In the genomic region with DNA sequence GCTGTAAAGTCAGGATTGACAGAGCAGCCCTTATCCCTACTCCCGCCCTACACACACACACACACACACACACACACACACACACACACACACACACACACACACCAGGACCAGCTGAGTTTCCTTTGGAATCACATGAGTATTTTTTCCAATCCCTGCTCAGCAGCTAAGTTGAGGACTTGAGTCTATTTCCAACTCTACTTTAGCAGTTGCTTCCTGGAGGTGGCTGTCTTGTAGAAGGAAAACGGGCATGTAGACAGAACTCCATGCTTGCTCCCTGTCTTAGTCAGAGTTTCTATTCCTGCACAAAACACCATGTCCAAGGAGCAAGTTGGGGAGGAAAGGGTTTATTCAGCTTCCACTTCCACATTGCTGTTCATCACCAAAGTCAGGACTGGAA, we compare ENCODE assay signal across 41 mouse cellular contexts. TPM values are rescaled to one million over a fixed set of nuclear protein-coding genes. Genes with fewer than 3 reads are reported as not detected.
"Had no signal": no experiment of that assay in that cellular context is flagged by ENCODE, and none has a peak within 500 bp of the region (broad histone marks: within the 10 kb centered on the region; RNA-seq: fewer than 3 reads in every experiment).

No protein-coding gene starts in this region.

- H3K27ac ChIP-seq: gastrocnemius, adult 2 months; heart, embryonic 10.5 days; hindbrain, embryonic 10.5 days; intestine, embryonic 15.5 days; kidney, postnatal 0 days; limb, embryonic 13.5 days; limb, embryonic 15.5 days; liver, embryonic 12.5 days; liver, embryonic 14.5 days had no signal

- DNase-seq: gastrocnemius, adult 2 months; gastrocnemius, postnatal 10 days; gastrocnemius, postnatal 25 days; heart, adult 18-20 months; heart, postnatal 10 days; heart, postnatal 4 days; kidney, adult 18-20 months; kidney, adult 8-10 months; kidney, postnatal 14 days; kidney, postnatal 36 days; layer of hippocampus, adult 9-11 months; layer of hippocampus, postnatal 36 days; left cerebral cortex, postnatal 4 days had no signal

- H3K9me3 ChIP-seq: heart, embryonic 10.5 days; heart, embryonic 12.5 days; hindbrain, embryonic 10.5 days; hindbrain, embryonic 15.5 days; intestine, embryonic 15.5 days; limb, embryonic 13.5 days; limb, embryonic 15.5 days; liver, embryonic 12.5 days had no signal

- H3K27me3 ChIP-seq: heart, embryonic 12.5 days; hindbrain, embryonic 15.5 days; intestine, embryonic 15.5 days; limb, embryonic 13.5 days; limb, embryonic 15.5 days; liver, embryonic 12.5 days had no signal

- ATAC-seq: inflammation-experienced regulatory T-cells, adult 6 months; intestine, embryonic 15.5 days; intestine, postnatal 0 days; liver, embryonic 12.5 days had no signal

- H3K4me3 ChIP-seq: gastrocnemius, adult 2 months; heart, embryonic 10.5 days; heart, embryonic 12.5 days; hindbrain, embryonic 10.5 days; hindbrain, embryonic 15.5 days; intestine, embryonic 15.5 days; limb, embryonic 13.5 days; limb, embryonic 15.5 days; liver, embryonic 12.5 days had no signal

- H3K4me1 ChIP-seq: limb, embryonic 13.5 days; liver, embryonic 12.5 days had no signal

- H3K36me3 ChIP-seq: hindbrain, embryonic 15.5 days; intestine, embryonic 15.5 days had no signal

- H3K4me2 ChIP-seq: heart, embryonic 12.5 days; hindbrain, embryonic 15.5 days; intestine, embryonic 15.5 days; limb, embryonic 13.5 days; limb, embryonic 15.5 days; liver, embryonic 12.5 days had no signal

- H3K9ac ChIP-seq: heart, embryonic 12.5 days; hindbrain, embryonic 15.5 days; intestine, embryonic 15.5 days; limb, embryonic 13.5 days; limb, embryonic 15.5 days; liver, embryonic 12.5 days; liver, embryonic 14.5 days had no signal

RNA-seq across cellular contexts. Expression of a gene that starts 6.1 kb away (rescaled TPM):
- total RNA-seq: granulocyte monocyte progenitor cell, adult 5-6 weeks had no signal
- polyA plus RNA-seq: liver, embryonic 12.5 days had no signal

RNA-seq across cellular contexts. Expression of a gene that starts 17.5 kb away (rescaled TPM):
- total RNA-seq: gastrocnemius, adult 2 months; gastrocnemius, postnatal 10 days; gastrocnemius, postnatal 25 days; gastrocnemius, postnatal 4 days; granulocyte monocyte progenitor cell, adult 5-6 weeks; heart, adult 18-20 months; heart, adult 8-10 months; heart, postnatal 10 days; heart, postnatal 25 days; heart, postnatal 4 days; layer of hippocampus, adult 18-20 months; layer of hippocampus, adult 8-10 months; layer of hippocampus, postnatal 14 days; layer of hippocampus, postnatal 36 days; left cerebral cortex, adult 18-20 months; left cerebral cortex, adult 8-10 months; left cerebral cortex, postnatal 10 days; left cerebral cortex, postnatal 25 days; left cerebral cortex, postnatal 4 days; liver, adult 2 months had no signal
- polyA plus RNA-seq: heart, embryonic 10.5 days; heart, embryonic 12.5 days; heart, embryonic 14.5 days; heart, embryonic 16.5 days; hindbrain, embryonic 10.5 days; hindbrain, embryonic 15.5 days; inflammation-experienced regulatory T-cells, adult 6 months; intestine, embryonic 15.5 days; intestine, postnatal 0 days; kidney, embryonic 14.5 days; kidney, postnatal 0 days; limb, embryonic 11.5 days; limb, embryonic 13.5 days; limb, embryonic 15.5 days; liver, adult 2 months; liver, embryonic 12.5 days; liver, embryonic 14.5 days had no signal
